Mouse (Mus musculus) kidney, embryonic 15.5 days (tissue): ENCODE data around the gene Hist1h2ad. TPM values are rescaled to one million over a fixed set of nuclear protein-coding genes. Genes with fewer than 3 reads are reported as not detected.

Experiments
- ATAC-seq: fragments of 200-750 bp; cut with Nextera tagmentation; replicated peaks from 2 replicates; pipeline ENCODE4 v1.8.0; 2017; ENCODE audit warnings: moderate TSS enrichment; ENCODE audit not compliant: low FRiP score
- H3K27ac ChIP-seq: fragments of 300-500 bp; sonication (generic); 2 replicates; pipeline ENCODE4 v1.5.1; 2015; ENCODE audit warnings: mild to moderate bottlenecking, inconsistent platforms
- H3K27me3 ChIP-seq: fragments of 300-500 bp; sonication (generic); 2 replicates; pipeline ENCODE4 v1.6.1; 2015; ENCODE audit warnings: inconsistent platforms
- H3K36me3 ChIP-seq: fragments of 300-500 bp; sonication (generic); 2 replicates; pipeline ENCODE4 v1.6.1; 2015; ENCODE audit warnings: inconsistent platforms
- H3K4me1 ChIP-seq: fragments of 300-500 bp; sonication (generic); 2 replicates; pipeline ENCODE4 v1.6.1; 2015; ENCODE audit warnings: inconsistent platforms
- H3K4me2 ChIP-seq: fragments of 300-500 bp; sonication (generic); 2 replicates; pipeline ENCODE4 v1.6.1; 2015; ENCODE audit warnings: moderate library complexity, mild to moderate bottlenecking, inconsistent platforms
- H3K4me3 ChIP-seq: fragments of 300-500 bp; sonication (generic); replicated peaks from 2 replicates; pipeline ENCODE4 v1.5.1; 2015; ENCODE audit warnings: mild to moderate bottlenecking, inconsistent platforms
- H3K9ac ChIP-seq: fragments of 300-500 bp; sonication (generic); 2 replicates; pipeline ENCODE4 v1.6.1; 2015; ENCODE audit warnings: mild to moderate bottlenecking, inconsistent platforms
- H3K9me3 ChIP-seq: fragments of 300-500 bp; sonication (generic); replicated peaks from 2 replicates; pipeline ENCODE4 v1.6.1; 2016; ENCODE audit warnings: inconsistent platforms
- WGBS: fragments of 180-500 bp; shearing (Covaris S2); methylation state at CpG from one replicate; pipeline ENCODE4 v1.1.7; 2015; ENCODE audit warnings: mixed read lengths; 5-methylcytosine and 5-hydroxymethylcytosine counted together
- polyA plus RNA-seq: library from polyadenylated mRNA; unstranded; fragments of >200 nt; fragmentation: Nextera tagmentation; extraction: Ambion mirVana; gene quantifications from 2 replicates; pipeline ENCODE4 v1.2.1, GENCODE M21; 2015

The Hist1h2ad gene
- polyA plus RNA-seq, 1 experiment from 2014 or later, result 3.6 TPM

GRCm38 (mm10) chr13:23597957-23598356, 23.8 kb downstream of the Hist1h2ad start:
- peaks cover 8% of the 10 kb centered on the region for H3K4me1 ChIP-seq
- ATAC-seq, result 0 out of 2 replicates have a peak, but pooled peaks have one; percentile 56
- no peak overlapping the region for H3K4me2 ChIP-seq
- no peak overlapping the region for H3K4me3 ChIP-seq
- H3K27ac ChIP-seq, result no peak overlapping the region
- no peaks in the 10 kb centered on the region for H3K36me3 ChIP-seq
- no peaks in the 10 kb centered on the region for H3K9me3 ChIP-seq
- no peak overlapping the region for H3K9ac ChIP-seq
- H3K27me3 ChIP-seq, result no peaks in the 10 kb centered on the region
- 6% methylated on average over 9 of the region's 9 CpGs for WGBS

- Histone ChIP-seq H3K4me1 (0 out of 2 replicates have a peak, but pooled peaks cover 3% of the 10 kb centered on the region), H3K9ac (no peak overlapping the region), H3K4me2 (no peak overlapping the region), H3K27ac (no peak overlapping the region), H3K27me3 (no peaks in the 10 kb centered on the region), H3K9me3 (no peaks in the 10 kb centered on the region), H3K36me3 (no peaks in the 10 kb centered on the region), H3K4me3 (no peak overlapping the region)
- WGBS, result 67% methylated on average over 7 of the region's 7 CpGs
- ATAC-seq, result no peak
Measured at GRCm38 (mm10) chr13:23603182-23603699, 29.1 kb downstream of the Hist1h2ad start.

- Histone ChIP-seq H3K27me3 (no peaks in the 10 kb centered on the region), H3K4me2 (no peak overlapping the region), H3K9me3 (no peaks in the 10 kb centered on the region), H3K4me3 (no peak overlapping the region), H3K27ac (no peak overlapping the region), H3K36me3 (no peaks in the 10 kb centered on the region), H3K4me1 (0 out of 2 replicates have a peak, but pooled peaks cover 3% of the 10 kb centered on the region), H3K9ac (no peak overlapping the region)
- ATAC-seq, result peak; percentile 77
- 47% methylated on average over 3 of the region's 3 CpGs for WGBS
Measured at GRCm38 (mm10) chr13:23604452-23604851, 30.3 kb downstream of the Hist1h2ad start.

GRCm38 (mm10) chr13:23605052-23605451, 30.9 kb downstream of the Hist1h2ad start:
- no peaks in the 10 kb centered on the region for H3K9me3 ChIP-seq
- no peak for ATAC-seq
- no peak overlapping the region for H3K4me2 ChIP-seq
- no peaks in the 10 kb centered on the region for H3K36me3 ChIP-seq
- 0 out of 2 replicates have a peak, but pooled peaks cover 3% of the 10 kb centered on the region for H3K4me1 ChIP-seq
- no peak overlapping the region for H3K9ac ChIP-seq
- H3K27ac ChIP-seq, result no peak overlapping the region
- 84% methylated on average over 3 of the region's 3 CpGs for WGBS
- H3K27me3 ChIP-seq, result no peaks in the 10 kb centered on the region
- no peak overlapping the region for H3K4me3 ChIP-seq

- H3K9ac ChIP-seq, result no peak overlapping the region
- no peaks in the 10 kb centered on the region for H3K27me3 ChIP-seq
- H3K4me2 ChIP-seq, result no peak overlapping the region
- H3K9me3 ChIP-seq, result no peaks in the 10 kb centered on the region
- WGBS, result 78% methylated on average over 4 of the region's 4 CpGs
- H3K4me3 ChIP-seq, result no peak overlapping the region
- no peak overlapping the region for H3K27ac ChIP-seq
- 0 out of 2 replicates have a peak, but pooled peaks cover 3% of the 10 kb centered on the region for H3K4me1 ChIP-seq
- no peaks in the 10 kb centered on the region for H3K36me3 ChIP-seq
- ATAC-seq, result no peak
Measured at GRCm38 (mm10) chr13:23609209-23609608, 35.0 kb downstream of the Hist1h2ad start.

- Histone ChIP-seq H3K4me3 (no peak overlapping the region), H3K9me3 (no peaks in the 10 kb centered on the region), H3K9ac (no peak overlapping the region), H3K36me3 (no peaks in the 10 kb centered on the region), H3K27me3 (no peaks in the 10 kb centered on the region), H3K27ac (no peak overlapping the region), H3K4me1 (no peaks in the 10 kb centered on the region), H3K4me2 (no peak overlapping the region)
- no peak for ATAC-seq
Measured at GRCm38 (mm10) chr13:23609844-23610243, 35.7 kb downstream of the Hist1h2ad start.

- Histone ChIP-seq H3K9ac (no peak overlapping the region), H3K4me3 (no peak overlapping the region), H3K27ac (no peak overlapping the region), H3K27me3 (no peaks in the 10 kb centered on the region), H3K4me1 (no peaks in the 10 kb centered on the region), H3K36me3 (no peaks in the 10 kb centered on the region), H3K4me2 (no peak overlapping the region), H3K9me3 (no peaks in the 10 kb centered on the region)
- 59% methylated on average over 2 of the region's 2 CpGs for WGBS
- ATAC-seq, result no peak
Measured at GRCm38 (mm10) chr13:23610393-23610792, 36.2 kb downstream of the Hist1h2ad start.

- peak; percentile 73 for ATAC-seq
- no peaks in the 10 kb centered on the region for H3K4me1 ChIP-seq
Measured at GRCm38 (mm10) chr13:23611638-23612037, 37.5 kb downstream of the Hist1h2ad start.

GRCm38 (mm10) chr13:23620056-23620732, 46.0 kb downstream of the Hist1h2ad start:
- peaks cover 17% of the 10 kb centered on the region for H3K4me1 ChIP-seq
- H3K36me3 ChIP-seq, result no peaks in the 10 kb centered on the region
- 48% methylated on average over 12 of the region's 12 CpGs for WGBS
- H3K9me3 ChIP-seq, result no peaks in the 10 kb centered on the region
- no peak for ATAC-seq
- peak overlapping the region; percentile 73 for H3K4me3 ChIP-seq
- no peaks in the 10 kb centered on the region for H3K27me3 ChIP-seq
- peak overlapping the region; percentile 84 for H3K4me2 ChIP-seq
- peak overlapping the region; percentile 99 for H3K27ac ChIP-seq
- H3K9ac ChIP-seq, result peak overlapping the region; percentile 69

More at GRCm38 (mm10) chr13:23611638-23612037, 37.5 kb downstream of the Hist1h2ad start:
- Histone ChIP-seq H3K36me3 (no peaks in the 10 kb centered on the region), H3K9me3 (no peaks in the 10 kb centered on the region), H3K9ac (no peak overlapping the region), H3K27ac (peak overlapping the region; percentile 48; the same call in 1 of the 2 replicates), H3K27me3 (no peaks in the 10 kb centered on the region), H3K4me2 (no peak overlapping the region), H3K4me3 (no peak overlapping the region)
- 58% methylated on average over 3 of the region's 3 CpGs for WGBS

GRCm38 (mm10) chr13:23620733-23621531, 46.8 kb downstream of the Hist1h2ad start, which contains the start of gene Hist1h2be:
Hist1h2be (minus strand) TSS chr13:23621124.
- Histone ChIP-seq H3K9ac (peak within 1 kb of the TSS; percentile 94), H3K27me3 (no peaks in the 10 kb centered on the region), H3K4me3 (peak within 1 kb of the TSS; percentile 73), H3K36me3 (no peaks in the 10 kb centered on the region), H3K4me2 (peak within 1 kb of the TSS; percentile 84), H3K4me1 (peaks cover 17% of the 10 kb centered on the region), H3K9me3 (no peaks in the 10 kb centered on the region), H3K27ac (peak within 1 kb of the TSS; percentile 99)
- WGBS, result under 1% methylated on average over 27 of the region's 27 CpGs
- ATAC-seq, result peak; percentile 88

GRCm38 (mm10) chr13:23621532-23622174, 47.5 kb downstream of the Hist1h2ad start:
- under 1% methylated on average over 18 of the region's 18 CpGs for WGBS
- peaks cover 17% of the 10 kb centered on the region for H3K4me1 ChIP-seq
- H3K27ac ChIP-seq, result peak overlapping the region; percentile 99
- H3K9ac ChIP-seq, result peak overlapping the region; percentile 94
- H3K4me2 ChIP-seq, result peak overlapping the region; percentile 84
- peak overlapping the region; percentile 73 for H3K4me3 ChIP-seq
- H3K36me3 ChIP-seq, result no peaks in the 10 kb centered on the region
- H3K27me3 ChIP-seq, result no peaks in the 10 kb centered on the region
- H3K9me3 ChIP-seq, result no peaks in the 10 kb centered on the region
- ATAC-seq, result peak; percentile 88
